Mouse (Mus musculus): ENCODE measurements around the gene Cnnm2. TPM values are rescaled to one million over a fixed set of nuclear protein-coding genes. Genes with fewer than 3 reads are reported as not detected.
"Not testable (repeated sequence)": the region's sequence is repeated elsewhere in the genome, so short reads cannot be mapped to it uniquely, and the experiment has no call there.

Cnnm2 gene
- total and polyA plus RNA-seq, 3 experiments = 16.2 to 67.6 (median 27.1) TPM

- no peak for DNase-seq (ENCODE audit: low spot score)
- H3K27me3 ChIP-seq (ENCODE audit: insufficient read depth, low read length) = no peaks in the 10 kb centered on the region
- peaks cover 63% of the 10 kb centered on the region for H3K4me1 ChIP-seq (ENCODE audit: insufficient read depth, low read depth, low read length)
- peaks cover 73% of the 10 kb centered on the region for H3K36me3 ChIP-seq (replicated peaks)
- no peak for TF ChIP-seq CTCF (IDR thresholded peaks at IDR 0.05; ENCODE audit: low read depth, low read length)
- TF ChIP-seq POLR2AphosphoS5 (IDR thresholded peaks at IDR 0.05; ENCODE audit: insufficient replicate concordance, low read depth, low read length) = no peak
- TF ChIP-seq GATA2 (IDR thresholded peaks at IDR 0.05; ENCODE audit: borderline replicate concordance, low read depth, low read length) = no peak
- no peak for TF ChIP-seq GATA1 (IDR thresholded peaks at IDR 0.05; ENCODE audit: borderline replicate concordance, low read length)
- no peak for TF ChIP-seq TAL1 (conservative IDR thresholded peaks at IDR 0.05; ENCODE audit: low read depth, low read length)
- no peak overlapping the region for H3K4me3 ChIP-seq (ENCODE audit: low read depth, low read length)
- no peaks in the 10 kb centered on the region for H3K9me3 ChIP-seq (replicated peaks)
- no peak for ATAC-seq (ENCODE audit: extremely low read depth, insufficient number of reproducible peaks, low FRiP score, poor library complexity, severe bottlenecking)
Measured at GRCm38 (mm10) chr19:46771801-46772200, 10.4 kb downstream of the Cnnm2 start.

- TF ChIP-seq GATA2 (IDR thresholded peaks at IDR 0.05; ENCODE audit: borderline replicate concordance, low read depth, low read length) = no peak
- no peak for TF ChIP-seq CTCF (IDR thresholded peaks at IDR 0.05; ENCODE audit: low read depth, low read length)
- no peak for TF ChIP-seq POLR2AphosphoS5 (IDR thresholded peaks at IDR 0.05; ENCODE audit: insufficient replicate concordance, low read depth, low read length)
- TF ChIP-seq GATA1 (IDR thresholded peaks at IDR 0.05; ENCODE audit: borderline replicate concordance, low read length) = no peak
- no peak overlapping the region for H3K4me3 ChIP-seq (ENCODE audit: low read depth, low read length)
- H3K9me3 ChIP-seq (replicated peaks) = no peaks in the 10 kb centered on the region
- no peaks in the 10 kb centered on the region for H3K27me3 ChIP-seq (ENCODE audit: insufficient read depth, low read length)
- DNase-seq (ENCODE audit: low spot score) (no peak), ATAC-seq (ENCODE audit: extremely low read depth, insufficient number of reproducible peaks, low FRiP score, poor library complexity, severe bottlenecking) (no peak)
- H3K36me3 ChIP-seq (replicated peaks) = peaks cover 68% of the 10 kb centered on the region
- peaks cover 46% of the 10 kb centered on the region for H3K4me1 ChIP-seq (ENCODE audit: insufficient read depth, low read depth, low read length)
Measured at GRCm38 (mm10) chr19:46776391-46776790, 15.0 kb downstream of the Cnnm2 start.

- Histone ChIP-seq H3K27me3 (ENCODE audit: insufficient read depth, low read length) (no peaks in the 10 kb centered on the region), H3K9me3 (replicated peaks) (no peaks in the 10 kb centered on the region), H3K4me3 (ENCODE audit: low read depth, low read length) (no peak overlapping the region), H3K4me1 (ENCODE audit: insufficient read depth, low read depth, low read length) (peaks cover 44% of the 10 kb centered on the region), H3K36me3 (replicated peaks) (peaks cover 67% of the 10 kb centered on the region)
- TF ChIP-seq GATA1 (IDR thresholded peaks at IDR 0.05; ENCODE audit: borderline replicate concordance, low read length) (no peak), TAL1 (conservative IDR thresholded peaks at IDR 0.05; ENCODE audit: low read depth, low read length) (no peak), CTCF (IDR thresholded peaks at IDR 0.05; ENCODE audit: low read depth, low read length) (no peak), POLR2AphosphoS5 (IDR thresholded peaks at IDR 0.05; ENCODE audit: insufficient replicate concordance, low read depth, low read length) (no peak), GATA2 (IDR thresholded peaks at IDR 0.05; ENCODE audit: borderline replicate concordance, low read depth, low read length) (no peak)
- ATAC-seq (ENCODE audit: extremely low read depth, insufficient number of reproducible peaks, low FRiP score, poor library complexity, severe bottlenecking) (no peak), DNase-seq (ENCODE audit: low spot score) (no peak)
Measured at GRCm38 (mm10) chr19:46776850-46777249, 15.5 kb downstream of the Cnnm2 start.

GRCm38 (mm10) chr19:46777928-46778680 lies 16.7 kb downstream of the Cnnm2 start:
- DNase-seq (ENCODE audit: low spot score) (no peak), ATAC-seq (ENCODE audit: extremely low read depth, insufficient number of reproducible peaks, low FRiP score, poor library complexity, severe bottlenecking) (no peak)
- Histone ChIP-seq H3K27me3 (ENCODE audit: insufficient read depth, low read length) (no peaks in the 10 kb centered on the region), H3K9me3 (replicated peaks) (no peaks in the 10 kb centered on the region), H3K4me1 (ENCODE audit: insufficient read depth, low read depth, low read length) (peaks cover 42% of the 10 kb centered on the region), H3K4me3 (ENCODE audit: low read depth, low read length) (no peak overlapping the region), H3K36me3 (replicated peaks) (peaks cover 63% of the 10 kb centered on the region)
- TF ChIP-seq POLR2AphosphoS5 (IDR thresholded peaks at IDR 0.05; ENCODE audit: insufficient replicate concordance, low read depth, low read length) = no peak
- TF ChIP-seq GATA1 (IDR thresholded peaks at IDR 0.05; ENCODE audit: borderline replicate concordance, low read length) = no peak
- TF ChIP-seq GATA2 (IDR thresholded peaks at IDR 0.05; ENCODE audit: borderline replicate concordance, low read depth, low read length) = no peak
- no peak for TF ChIP-seq CTCF (IDR thresholded peaks at IDR 0.05; ENCODE audit: low read depth, low read length)
- TF ChIP-seq TAL1 (conservative IDR thresholded peaks at IDR 0.05; ENCODE audit: low read depth, low read length) = no peak

- ATAC-seq (ENCODE audit: extremely low read depth, insufficient number of reproducible peaks, low FRiP score, poor library complexity, severe bottlenecking); H3K27me3 ChIP-seq (ENCODE audit: insufficient read depth, low read length); H3K9me3 ChIP-seq (replicated peaks); DNase-seq (ENCODE audit: low spot score); H3K4me3 ChIP-seq (ENCODE audit: low read depth, low read length): not testable (repeated sequence)
- H3K4me1 ChIP-seq (ENCODE audit: insufficient read depth, low read depth, low read length) = peaks cover 50% of the 10 kb centered on the region
- H3K36me3 ChIP-seq (replicated peaks) = peaks cover 66% of the 10 kb centered on the region
Measured at GRCm38 (mm10) chr19:46779130-46779529, 17.7 kb downstream of the Cnnm2 start.

GRCm38 (mm10) chr19:46784038-46784437 lies 22.6 kb downstream of the Cnnm2 start:
- ATAC-seq (ENCODE audit: extremely low read depth, insufficient number of reproducible peaks, low FRiP score, poor library complexity, severe bottlenecking) = no peak
- Histone ChIP-seq H3K27me3 (ENCODE audit: insufficient read depth, low read length) (no peaks in the 10 kb centered on the region), H3K9me3 (replicated peaks) (no peaks in the 10 kb centered on the region), H3K4me1 (ENCODE audit: insufficient read depth, low read depth, low read length) (peaks cover 26% of the 10 kb centered on the region), H3K4me3 (ENCODE audit: low read depth, low read length) (no peak overlapping the region), H3K36me3 (replicated peaks) (peaks cover 67% of the 10 kb centered on the region)
- DNase-seq (ENCODE audit: low spot score) = no peak
- no peak for TF ChIP-seq GATA2 (IDR thresholded peaks at IDR 0.05; ENCODE audit: borderline replicate concordance, low read depth, low read length)
- TF ChIP-seq CTCF (IDR thresholded peaks at IDR 0.05; ENCODE audit: low read depth, low read length) = no peak
- TF ChIP-seq GATA1 (IDR thresholded peaks at IDR 0.05; ENCODE audit: borderline replicate concordance, low read length) = no peak
- TF ChIP-seq POLR2AphosphoS5 (IDR thresholded peaks at IDR 0.05; ENCODE audit: insufficient replicate concordance, low read depth, low read length) = no peak
- TF ChIP-seq TAL1 (conservative IDR thresholded peaks at IDR 0.05; ENCODE audit: low read depth, low read length) = no peak
